ENCODE assay signal across 8 mouse cellular contexts in genomic region chr8:114541132-114541531, GRCm38 (mm10).
DNase-seq lines count a peak whose midpoint lies in the region; ATAC-seq and TF ChIP-seq lines count a peak whose summit lies in the region.

No protein-coding gene starts in this region.

- H3K4me3 ChIP-seq in hindbrain, embryonic 10.5 days, result no peak overlapping the region
- H3K4me3 ChIP-seq in hindbrain, embryonic 16.5 days (ENCODE audit: low read length), result no peak overlapping the region
- H3K4me3 ChIP-seq in E14TG2a.4 (replicated peaks; ENCODE audit: low read length), result no peak overlapping the region

- no peaks in the 10 kb centered on the region for H3K36me3 ChIP-seq in hindbrain, embryonic 10.5 days
- no peaks in the 10 kb centered on the region for H3K36me3 ChIP-seq in hindbrain, embryonic 16.5 days (ENCODE audit: control insufficient read depth, insufficient read depth, low read length)
- no peaks in the 10 kb centered on the region for H3K36me3 ChIP-seq in E14TG2a.4 (ENCODE audit: insufficient read depth, low read length)

- H3K4me2 ChIP-seq in hindbrain, embryonic 16.5 days (ENCODE audit: low read length), result no peak overlapping the region

- H3K4me1 ChIP-seq in hindbrain, embryonic 10.5 days (replicated peaks), result peaks cover 13% of the 10 kb centered on the region
- no peaks in the 10 kb centered on the region; the same call in 1 of the 2 replicates for H3K4me1 ChIP-seq in hindbrain, embryonic 16.5 days (ENCODE audit: control insufficient read depth, insufficient read depth, low read depth, low read length)
- H3K4me1 ChIP-seq in E14TG2a.4 (replicated peaks; ENCODE audit: low read depth, low read length), result no peaks in the 10 kb centered on the region

- no peak for ATAC-seq in hindbrain, embryonic 16.5 days
- ATAC-seq in megakaryocyte, adult 5-6 weeks (ENCODE audit: poor library complexity, severe bottlenecking), result peak; percentile 88

- peak; percentile 38 for DNase-seq in hindbrain, embryonic 10.5 days (ENCODE audit: low spot score)
- DNase-seq in cerebellum, adult 11-12 months, result peak; percentile 88
- DNase-seq in gastrocnemius, postnatal 10 days, result peak; percentile 12
- peak; percentile 31 to 53 for DNase-seq in kidney, postnatal 4 days
- no peak for DNase-seq in right cerebral cortex, postnatal 25 days

- no peak overlapping the region for H3K9ac ChIP-seq in hindbrain, embryonic 16.5 days (ENCODE audit: low read depth, low read length)

- H3K9me3 ChIP-seq in hindbrain, embryonic 10.5 days, result no peaks in the 10 kb centered on the region
- no peaks in the 10 kb centered on the region for H3K9me3 ChIP-seq in hindbrain, embryonic 16.5 days (ENCODE audit: control insufficient read depth, low read length)
- H3K9me3 ChIP-seq in E14TG2a.4 (ENCODE audit: low read length), result no peaks in the 10 kb centered on the region

- TF ChIP-seq CTCF in E14TG2a.4 (conservative IDR thresholded peaks at IDR 0.05; ENCODE audit: low read length), result peak; percentile 51

- 14% methylated on average over 3 of the region's 3 CpGs for WGBS in hindbrain, embryonic 10.5 days
- WGBS in hindbrain, embryonic 16.5 days, result 9% methylated on average over 3 of the region's 3 CpGs

- H3K27ac ChIP-seq in hindbrain, embryonic 10.5 days, result no peak overlapping the region
- H3K27ac ChIP-seq in hindbrain, embryonic 16.5 days (ENCODE audit: low read depth, low read length), result no peak overlapping the region

- peaks cover 9% of the 10 kb centered on the region for H3K27me3 ChIP-seq in hindbrain, embryonic 10.5 days (ENCODE audit: insufficient read depth, poor library complexity, severe bottlenecking)
- no peaks in the 10 kb centered on the region for H3K27me3 ChIP-seq in hindbrain, embryonic 16.5 days (replicated peaks; ENCODE audit: control insufficient read depth, insufficient read depth, low read length)
- no peaks in the 10 kb centered on the region for H3K27me3 ChIP-seq in E14TG2a.4 (ENCODE audit: insufficient read depth, low read length)
